Mouse (Mus musculus) hematopoietic stem cell, adult 5-6 weeks (primary cell): ENCODE measurements around the gene Ppm1h. TPM values are rescaled to one million over a fixed set of nuclear protein-coding genes. Genes with fewer than 3 reads are reported as not detected.

Experiments used
- ATAC-seq, 2 experiments: fragments of 125-278 bp in 1 of 2; replicated peaks in 1 of 2; 2 replicates each; pipeline ENCODE4 v1.8.0; 2016 to 2017; ENCODE audit warnings: inconsistent platforms in 2 of 2, mild to moderate bottlenecking in 2 of 2, moderate number of reproducible peaks in 2 of 2, low read depth in 1 of 2, moderate TSS enrichment in 1 of 2; ENCODE audit not compliant: low FRiP score in 2 of 2, poor library complexity in 2 of 2, severe bottlenecking in 2 of 2, insufficient read depth in 1 of 2, low TSS enrichment in 1 of 2
- total RNA-seq: library from RNA; stranded (forward); fragments of 172-1452, 232-1000 nt; gene quantifications from 2 replicates; pipeline ENCODE4 v1.2.3, GENCODE M21; 2017

The Ppm1h gene
- total RNA-seq, 1 experiment from 2014 or later = 23.1 TPM

DNA sequence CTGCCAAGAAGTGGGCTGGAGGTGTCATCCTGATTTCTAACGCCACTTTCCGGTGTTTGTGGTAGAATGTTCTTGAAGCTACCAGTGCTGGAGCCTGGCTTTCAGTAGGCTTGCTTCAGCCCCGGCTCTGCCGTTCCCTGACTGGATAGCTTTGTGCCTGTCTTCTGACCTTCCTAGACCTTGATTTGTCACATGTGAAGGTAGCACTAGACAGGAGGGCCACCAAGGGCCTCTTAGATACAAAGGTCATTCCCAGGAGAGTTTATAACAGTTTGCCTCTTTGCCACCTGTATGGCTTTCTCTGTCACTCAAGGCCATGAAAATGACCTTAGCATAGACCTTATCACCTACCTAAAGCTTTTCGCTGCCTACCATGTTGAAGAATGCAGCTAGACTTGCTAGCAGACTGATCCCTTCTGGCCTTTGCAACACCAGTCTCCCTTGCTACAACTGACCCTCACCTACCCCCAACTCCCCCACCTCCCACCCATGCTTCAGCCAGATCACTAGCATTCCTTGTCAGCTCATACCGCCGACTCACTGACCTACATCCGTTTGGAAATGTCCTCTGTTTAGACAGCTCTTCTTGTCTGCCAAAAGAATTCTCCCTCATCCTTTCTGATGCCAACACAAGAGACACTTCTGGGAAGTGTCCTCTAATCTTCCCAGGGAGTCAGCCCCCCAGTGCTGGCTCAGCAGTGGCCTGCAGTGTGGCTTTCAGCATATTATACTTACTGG, 180.5 kb downstream of the Ppm1h start:
- ATAC-seq = no peak

DNA sequence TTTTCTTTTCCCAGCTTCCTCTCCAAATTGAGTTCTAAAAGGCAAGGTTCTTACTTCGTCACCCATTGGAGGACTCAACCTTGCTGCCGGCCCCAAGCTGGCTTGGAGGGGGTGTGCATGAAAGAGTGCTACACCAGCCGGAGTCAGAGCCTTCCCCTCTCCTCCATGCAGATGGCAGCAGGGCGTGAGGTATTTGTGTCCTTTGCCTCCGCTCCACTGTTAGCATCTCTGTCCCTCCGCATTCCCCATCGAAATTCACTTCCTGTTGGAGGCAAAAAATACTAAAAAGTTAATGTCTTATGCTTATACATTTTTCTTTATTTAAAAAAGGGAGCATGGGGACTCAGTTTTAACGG, 181.1 kb downstream of the Ppm1h start:
- ATAC-seq = no peak

DNA sequence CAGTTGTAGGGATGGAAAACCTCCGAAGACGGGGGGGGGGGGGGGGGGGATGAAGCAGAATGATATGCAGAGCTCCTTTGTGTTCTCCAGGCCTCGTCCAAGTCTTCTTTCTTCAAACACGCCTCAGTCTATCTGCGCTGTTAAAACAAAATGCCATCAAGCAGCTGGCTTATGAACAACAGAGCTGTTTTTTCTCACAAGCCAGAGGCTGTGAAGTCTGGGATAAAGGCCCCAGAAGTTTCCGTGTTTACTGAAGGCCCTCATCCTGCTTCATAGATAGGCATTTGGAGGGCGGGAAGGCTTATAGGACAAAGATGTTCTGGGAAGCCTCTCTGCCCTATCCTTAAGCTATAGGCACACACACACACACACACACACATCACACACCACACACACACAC, 181.5 kb downstream of the Ppm1h start:
- ATAC-seq = no peak

GRCm38 (mm10) chr10:122861696-122862385, 183.3 kb downstream of the Ppm1h start:
- no peak for ATAC-seq

- ATAC-seq = no peak
These were observed 183.9 kb downstream of the Ppm1h start for GRCm38 (mm10) chr10:122862386-122863023.

DNA sequence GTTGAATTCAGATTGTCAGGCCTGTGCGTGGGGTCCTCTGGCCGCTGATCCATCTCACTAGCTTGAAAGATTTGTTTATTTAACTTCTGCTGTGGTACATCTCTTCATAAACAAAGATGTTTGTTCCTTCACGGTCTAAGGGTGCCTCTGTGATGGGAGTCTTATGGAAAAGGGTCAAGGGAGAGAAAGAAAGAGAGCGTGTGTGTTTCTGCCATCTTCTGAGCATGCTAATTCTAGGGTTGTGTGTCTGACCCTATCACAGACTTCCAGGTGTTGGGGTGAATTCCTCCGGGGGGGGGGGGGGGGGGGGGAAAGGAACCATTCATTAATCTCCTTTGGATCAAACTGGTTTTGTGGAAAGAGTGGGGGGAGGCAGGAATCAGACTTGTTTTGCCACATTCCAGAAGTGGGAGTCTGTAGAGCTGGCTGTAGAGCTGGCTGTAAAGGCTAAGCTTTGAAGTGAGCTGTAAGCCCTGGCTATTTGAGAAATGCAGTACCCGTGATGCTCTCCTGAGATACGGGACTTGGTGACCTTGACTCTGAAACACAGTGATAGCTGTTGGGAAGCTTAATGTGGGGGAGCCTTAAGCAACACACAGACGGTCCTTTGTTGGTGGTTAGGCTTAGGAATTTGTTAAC, 191.4 kb downstream of the Ppm1h start:
- ATAC-seq = no peak

DNA sequence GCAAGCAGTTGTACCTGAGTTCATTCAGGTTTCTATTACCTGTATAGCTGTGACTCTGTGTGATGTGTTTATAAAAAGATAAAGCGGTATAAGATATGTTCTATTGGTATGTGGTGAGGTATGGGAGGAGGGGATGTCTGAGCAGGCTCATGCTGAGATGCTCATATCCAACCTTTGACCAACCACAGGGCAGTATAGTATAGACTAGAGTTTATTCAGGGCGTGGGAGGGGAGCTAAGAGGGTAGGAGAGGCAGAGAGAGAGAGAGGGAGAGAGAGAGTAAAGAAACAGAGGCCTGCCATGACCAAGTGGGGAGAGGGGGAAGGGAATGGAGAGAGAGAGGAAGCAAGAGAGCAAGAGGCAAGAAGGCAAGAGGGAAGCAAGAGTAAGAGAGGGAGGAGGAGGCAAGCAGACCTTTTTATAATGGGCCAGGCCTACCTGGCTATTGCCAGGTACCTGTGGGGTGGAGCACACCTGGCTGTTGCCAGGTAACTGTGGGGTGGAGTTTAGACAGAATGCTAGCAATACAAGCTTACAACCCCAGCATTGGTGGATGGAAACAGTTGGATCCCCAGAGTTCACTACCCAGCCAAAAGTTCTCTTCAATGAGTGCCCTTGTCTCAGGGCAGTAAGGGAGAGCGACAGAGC, 192.4 kb downstream of the Ppm1h start:
- ATAC-seq = no peak

DNA sequence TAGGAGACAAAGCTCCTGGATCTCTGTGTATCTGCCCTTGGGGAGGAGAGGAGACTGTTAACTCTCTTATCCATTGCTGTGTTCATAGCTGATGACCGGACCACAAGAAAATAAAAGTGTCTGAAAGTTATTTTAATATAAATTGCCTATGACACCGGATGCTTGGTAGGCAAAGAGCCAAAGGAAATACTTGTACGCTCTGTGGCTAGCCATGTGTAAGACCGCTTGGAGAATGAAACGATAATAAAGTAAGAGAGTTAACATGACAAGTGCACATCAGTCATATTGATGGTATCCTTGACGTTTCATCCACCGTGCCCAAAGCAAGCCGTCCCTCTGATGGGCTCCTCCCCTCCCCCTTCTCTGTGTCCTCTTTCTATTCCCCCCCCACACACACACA, 194.2 kb downstream of the Ppm1h start:
- ATAC-seq = peak in 1 of 2 experiments; percentile 27; a peak in 1 of 4 replicates

- ATAC-seq = no peak
These were observed 198.4 kb downstream of the Ppm1h start for GRCm38 (mm10) chr10:122876964-122877363.

- no peak for ATAC-seq
These were observed 198.9 kb downstream of the Ppm1h start for GRCm38 (mm10) chr10:122877436-122877835.

- no peak for ATAC-seq
These were observed 202.9 kb downstream of the Ppm1h start for GRCm38 (mm10) chr10:122881456-122881855.

DNA sequence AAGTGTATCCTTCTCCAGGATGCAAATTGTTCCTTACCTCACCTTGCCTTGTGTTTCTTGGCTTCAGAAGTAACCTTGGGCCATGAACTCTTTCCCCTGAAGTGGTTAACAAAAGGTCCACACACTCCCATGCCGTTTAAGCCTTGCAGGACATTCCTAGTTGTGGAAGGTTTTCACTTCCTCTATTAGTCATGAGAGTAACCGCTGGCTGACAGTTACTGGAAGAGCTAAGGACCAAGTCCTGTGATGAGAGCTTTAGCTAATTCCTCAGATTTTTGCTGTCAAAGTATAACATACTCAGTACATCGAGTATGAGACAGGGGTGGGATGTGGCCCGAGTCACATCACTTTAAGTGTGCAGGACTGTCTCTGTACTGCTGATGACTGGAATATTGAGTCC, 204.1 kb downstream of the Ppm1h start:
- ATAC-seq = peak in 1 of 2 experiments; percentile 40; a peak in 1 of 4 replicates

DNA sequence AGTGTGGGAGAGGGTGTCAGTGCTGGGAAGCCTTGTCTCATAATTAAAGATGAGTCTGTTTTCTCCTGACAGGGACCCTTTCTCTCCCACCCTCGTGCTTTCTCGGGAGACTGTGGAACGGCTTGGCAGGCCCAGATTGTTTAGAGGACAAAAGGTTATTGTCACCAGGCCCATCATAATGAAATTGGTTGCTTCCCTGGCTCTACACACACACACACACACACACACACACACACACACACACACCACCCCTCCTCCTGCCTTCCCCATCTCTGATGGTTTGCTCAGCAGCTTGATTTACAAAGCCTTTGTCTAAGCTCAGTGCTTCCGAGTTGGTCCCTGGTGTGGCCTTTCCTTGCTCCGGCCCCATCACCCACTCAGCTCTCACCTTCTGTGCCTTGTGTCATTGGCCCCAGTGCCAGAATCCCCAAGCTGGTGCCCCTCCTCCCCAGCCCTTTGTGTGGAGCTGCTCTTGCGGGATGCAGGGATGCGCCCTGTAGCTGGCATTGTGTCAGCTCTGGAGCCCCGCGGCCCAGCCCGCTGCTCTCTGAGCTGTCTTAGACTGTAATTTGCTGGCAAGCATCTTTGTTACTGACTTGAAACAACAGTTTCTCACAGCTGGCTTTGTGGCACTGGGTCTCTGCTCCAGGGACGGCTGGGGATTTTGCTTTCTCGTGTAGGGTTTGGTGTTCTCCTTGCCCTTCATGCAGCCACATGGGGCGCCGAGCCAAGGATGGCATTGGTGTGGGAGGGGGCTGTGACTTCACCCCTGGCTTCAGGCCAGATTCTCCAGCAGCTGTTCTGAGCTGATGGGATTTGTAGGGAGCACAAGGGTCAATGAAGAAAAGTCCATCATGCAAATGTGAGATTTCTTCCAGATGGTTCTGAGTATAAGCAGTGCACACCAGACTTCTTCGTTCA, 205.5 kb downstream of the Ppm1h start:
- no peak for ATAC-seq

GRCm38 (mm10) chr10:122885301-122885700, 206.7 kb downstream of the Ppm1h start:
- ATAC-seq = no peak

- ATAC-seq = peak; percentile 48 to 65; a peak in 3 of 4 replicates
These were observed 207.7 kb downstream of the Ppm1h start for GRCm38 (mm10) chr10:122886055-122886915.
